8 mouse cellular contexts compared by ENCODE assay signal in genomic region chr10:91182291-91182990, GRCm38 (mm10). TPM values are rescaled to one million over a fixed set of nuclear protein-coding genes. Genes with fewer than 3 reads are reported as not detected.
DNase-seq lines count a peak whose midpoint lies in the region; ATAC-seq and TF ChIP-seq lines count a peak whose summit lies in the region.

No protein-coding gene starts in this region.

- 4% methylated on average over 16 of the region's 16 CpGs for WGBS in heart, embryonic 10.5 days
- WGBS in limb, embryonic 15.5 days, result 1% methylated on average over 16 of the region's 16 CpGs

- intact Hi-C loops in left cerebral cortex, adult 2 months (cut with DNase I), result no loop called here

- no peaks in the 10 kb centered on the region for H3K27me3 ChIP-seq in heart, embryonic 10.5 days (ENCODE audit: insufficient read depth, poor library complexity, severe bottlenecking)
- no peaks in the 10 kb centered on the region for H3K27me3 ChIP-seq in limb, embryonic 15.5 days

- H3K4me2 ChIP-seq in limb, embryonic 15.5 days, result peak overlapping the region; percentile 40

- no peak for DNase-seq in left cerebral cortex, adult 2 months (ENCODE audit: extremely low spot score in 1 of 2, low spot score in 2 of 2)
- DNase-seq in left cerebral cortex, adult 18-20 months (ENCODE audit: low spot score in 2 of 2), result no peak
- peak; percentile 77 for DNase-seq in brain, adult 2 months (ENCODE audit: low read depth, low spot score)
- DNase-seq in heart, embryonic 10.5 days (ENCODE audit: low spot score), result no peak
- DNase-seq in neural tube, embryonic 10.5 days (ENCODE audit: extremely low spot score, low spot score), result peak; percentile 40
- DNase-seq in adipocyte (ENCODE audit: low spot score), result no peak
- no peak for DNase-seq in ovary, postnatal 36 days (ENCODE audit: low spot score)

- no peak for TF ChIP-seq CTCF in left cerebral cortex, adult 2 months (IDR thresholded peaks at IDR 0.05)

- peak overlapping the region; percentile 73 for H3K4me3 ChIP-seq in left cerebral cortex, adult 2 months
- H3K4me3 ChIP-seq in heart, embryonic 10.5 days, result peak overlapping the region; percentile 66
- H3K4me3 ChIP-seq in limb, embryonic 15.5 days, result peak overlapping the region; percentile 58

- H3K4me1 ChIP-seq in heart, embryonic 10.5 days, result peaks cover 29% of the 10 kb centered on the region
- peaks cover 28% of the 10 kb centered on the region for H3K4me1 ChIP-seq in limb, embryonic 15.5 days

- peak overlapping the region; percentile 98 for H3K27ac ChIP-seq in left cerebral cortex, adult 2 months
- peak overlapping the region; percentile 95 for H3K27ac ChIP-seq in heart, embryonic 10.5 days
- H3K27ac ChIP-seq in limb, embryonic 15.5 days, result peak overlapping the region; percentile 100

- ATAC-seq in limb, embryonic 15.5 days (ENCODE audit: insufficient number of reproducible peaks, low FRiP score, low TSS enrichment, low read depth), result no peak

- no peaks in the 10 kb centered on the region for H3K36me3 ChIP-seq in heart, embryonic 10.5 days
- H3K36me3 ChIP-seq in limb, embryonic 15.5 days, result no peaks in the 10 kb centered on the region

- no peaks in the 10 kb centered on the region for H3K9me3 ChIP-seq in heart, embryonic 10.5 days
- no peaks in the 10 kb centered on the region for H3K9me3 ChIP-seq in limb, embryonic 15.5 days

- peak overlapping the region; percentile 63 for H3K9ac ChIP-seq in limb, embryonic 15.5 days

RNA-seq across cellular contexts. Expression of gene Tmpo, which starts 1.3 kb away (rescaled TPM):
- total RNA-seq in left cerebral cortex, adult 2 months (2021), result 10 to 100 TPM; 40.4 to 40.6 TPM
- 10 to 100 TPM; 44.1 to 49.8 TPM for total RNA-seq in left cerebral cortex, adult 18-20 months (2021)
- 142 and 192 TPM in 2 replicates for polyA plus RNA-seq in heart, embryonic 10.5 days (2016; fragmentation: Nextera tagmentation; extraction: Ambion mirVana)
- polyA plus RNA-seq in limb, embryonic 15.5 days (2015; fragmentation: Nextera tagmentation; extraction: Ambion mirVana), result 162 and 201 TPM in 2 replicates

RNA-seq across cellular contexts. Expression of gene Slc25a3, which starts 58.6 kb away (rescaled TPM):
- total RNA-seq in left cerebral cortex, adult 2 months (2021), result 100 to 1,000 TPM; 501 to 539 TPM
- 100 to 1,000 TPM; 557 to 570 TPM for total RNA-seq in left cerebral cortex, adult 18-20 months (2021)
- polyA plus RNA-seq in heart, embryonic 10.5 days (2016; fragmentation: Nextera tagmentation; extraction: Ambion mirVana), result 602 and 803 TPM in 2 replicates
- 396 and 431 TPM in 2 replicates for polyA plus RNA-seq in limb, embryonic 15.5 days (2015; fragmentation: Nextera tagmentation; extraction: Ambion mirVana)

Comparison
In these comparisons a context has a peak if more than half of its experiments do, and no peak if none do; other contexts are left out.
1. DNase-seq: peak in brain, adult 2 months (single experiment) and neural tube, embryonic 10.5 days (single experiment); none in left cerebral cortex, adult 2 months (0 of 2), left cerebral cortex, adult 18-20 months (0 of 2), heart, embryonic 10.5 days (single experiment), adipocyte (single experiment) and ovary, postnatal 36 days (single experiment).
2. Peak in every context shown above with its lines, with median percentiles within 50 percentile points of each other: H3K27ac ChIP-seq and H3K4me3 ChIP-seq.